Mouse (Mus musculus) heart, adult 2 months (tissue): ENCODE measurements at regions not wholly inside any gene's neighbourhood (a gene's known extent, or its start where the extent isn't known, plus 50 kb on each side); places are given as distances from the start of the nearest gene placed in this dataset.

Experiments
- DNase-seq, 2 experiments: peaks; one replicate each; pipeline ENCODE4 v3.0.0; 2021
- H3K27ac ChIP-seq: fragments of 200-600 bp; 2 replicates; pipeline ENCODE4 v1.8.1; 2022
- H3K27me3 ChIP-seq: fragments of 200-500 bp; 2 replicates; pipeline ENCODE4 v1.6.1; 2012; ENCODE audit warnings: mild to moderate bottlenecking, low read length, inconsistent platforms, mixed read lengths; ENCODE audit not compliant: control insufficient read depth, insufficient read depth
- H3K36me3 ChIP-seq: fragments of 200-500 bp; 2 replicates; pipeline ENCODE4 v1.6.1; 2012; ENCODE audit warnings: low read length, inconsistent platforms; ENCODE audit not compliant: control insufficient read depth, insufficient read depth
- H3K4me1 ChIP-seq: fragments of 200-500 bp; 2 replicates; pipeline ENCODE4 v1.6.1; 2011; ENCODE audit warnings: low read length; ENCODE audit not compliant: control insufficient read depth, insufficient read depth
- H3K4me3 ChIP-seq: fragments of 200-600 bp; 2 replicates; pipeline ENCODE4 v1.8.1; 2022
- H3K79me2 ChIP-seq: fragments of 200-500 bp; replicated peaks from 2 replicates; pipeline ENCODE4 v1.6.1; 2012; ENCODE audit warnings: mild to moderate bottlenecking, inconsistent platforms, low read length, moderate library complexity, mixed read lengths; ENCODE audit not compliant: control insufficient read depth, insufficient read depth
- H3K9ac ChIP-seq: fragments of 200-500 bp; 2 replicates; pipeline ENCODE4 v1.6.1; 2012; ENCODE audit warnings: low read depth, mild to moderate bottlenecking, control low read depth, inconsistent platforms, low read length, mixed read lengths
- CTCF ChIP-seq: fragments of 200-600 bp; IDR thresholded peaks from 2 replicates; pipeline ENCODE4 v1.8.1; 2022; ENCODE audit warnings: antibody characterized with exemption, mild to moderate bottlenecking, moderate library complexity
- EP300 ChIP-seq: fragments of 200-500 bp; IDR thresholded peaks from 2 replicates; pipeline ENCODE4 v1.6.1; 2011; ENCODE audit warnings: low read depth, low read length, control low read depth; ENCODE audit not compliant: insufficient read depth
- POLR2A ChIP-seq: fragments of 200-500 bp; IDR thresholded peaks from 2 replicates; pipeline ENCODE4 v1.6.1; 2011; ENCODE audit warnings: mild to moderate bottlenecking, low read depth, low read length, control low read depth; ENCODE audit not compliant: insufficient read depth
- WGBS: fragments of 180-500 bp; shearing (Covaris S2); methylation state at CpG from one replicate; pipeline ENCODE4 v1.1.7; 2018; 5-methylcytosine and 5-hydroxymethylcytosine counted together
- intact Hi-C: fragments of 180-260 bp; cut with DNase I; formaldehyde crosslinking; loops from one replicate; pipeline ENCODE4 v1.15.1; 2025

DNA sequence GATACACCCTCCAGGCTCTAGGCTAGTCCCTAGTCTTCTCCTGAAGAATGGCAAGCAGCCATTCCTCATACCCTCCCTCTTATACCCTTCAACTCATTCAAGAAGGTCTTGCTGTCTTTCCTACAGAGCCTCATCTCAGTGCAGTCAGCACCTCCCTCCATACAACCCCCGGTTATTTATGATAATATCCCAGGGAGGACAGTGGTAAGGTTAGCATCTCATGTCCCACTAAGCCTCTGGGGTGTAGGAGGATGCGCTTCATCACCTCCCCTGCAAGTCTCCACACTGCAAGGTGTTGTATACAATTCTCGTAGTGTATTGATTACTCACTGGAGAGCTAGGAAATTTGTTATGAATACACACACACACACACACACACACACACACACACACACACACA lies 80.2 kb upstream of the Shisa6 start:
- WGBS = 78% methylated on average over 3 of the region's 3 CpGs
- no peak for DNase-seq
- intact Hi-C loops = no loop called here
- Histone ChIP-seq H3K4me3 (no peak overlapping the region), H3K9ac (no peak overlapping the region), H3K79me2 (no peaks in the 10 kb centered on the region), H3K36me3 (no peaks in the 10 kb centered on the region), H3K27ac (no peak overlapping the region), H3K4me1 (no peaks in the 10 kb centered on the region), H3K27me3 (no peaks in the 10 kb centered on the region)
- TF ChIP-seq EP300 (no peak), CTCF (no peak), POLR2A (no peak)

DNA sequence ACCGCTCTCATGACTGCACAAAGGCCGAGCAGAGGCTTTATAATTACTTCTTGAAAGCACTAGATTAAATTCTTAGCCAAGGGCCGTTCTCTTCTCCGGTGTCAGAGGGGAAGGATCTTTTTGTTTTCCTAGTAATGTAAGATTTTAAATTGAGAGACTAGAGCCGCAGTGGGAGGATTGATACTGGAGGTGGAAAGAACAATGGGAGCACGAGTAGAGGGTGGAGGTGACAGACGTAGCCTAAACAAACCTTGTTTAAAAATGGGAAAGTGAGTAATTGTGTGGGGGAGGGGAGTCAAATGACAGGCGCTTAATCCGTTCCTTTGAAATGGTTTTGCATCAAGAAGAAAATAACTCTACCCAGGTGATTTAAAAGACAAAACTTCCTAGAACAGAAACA lies 80.9 kb upstream of the Shisa6 start:
- Histone ChIP-seq H3K79me2 (no peaks in the 10 kb centered on the region), H3K27ac (no peak overlapping the region), H3K36me3 (no peaks in the 10 kb centered on the region), H3K9ac (no peak overlapping the region), H3K27me3 (no peaks in the 10 kb centered on the region), H3K4me1 (no peaks in the 10 kb centered on the region), H3K4me3 (no peak overlapping the region)
- WGBS = 40% methylated on average over 9 of the region's 9 CpGs
- TF ChIP-seq CTCF = no peak
- TF ChIP-seq POLR2A = no peak
- no peak for TF ChIP-seq EP300
- intact Hi-C loops = no loop called here
- no peak for DNase-seq

DNA sequence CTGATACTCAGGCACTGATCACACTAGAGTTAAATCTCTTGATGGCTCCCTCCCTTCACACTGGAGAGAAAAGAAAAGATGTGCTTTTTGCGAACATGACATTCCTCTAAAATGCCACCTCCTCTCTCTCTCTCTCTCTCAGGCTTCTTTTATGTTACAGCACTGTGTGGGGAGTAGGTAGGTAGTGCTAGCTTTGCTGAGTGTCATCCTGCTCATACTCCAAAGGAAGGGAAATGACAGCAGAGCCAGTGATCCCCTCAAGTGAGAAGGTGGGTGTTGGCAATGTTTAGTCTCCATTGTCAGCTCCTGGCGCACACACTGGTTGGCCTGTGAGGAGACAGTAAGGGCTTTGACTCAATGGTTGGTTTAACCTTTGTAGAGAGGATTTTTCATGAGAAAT lies 84.0 kb upstream of the Shisa6 start:
- TF ChIP-seq POLR2A = no peak
- no peaks in the 10 kb centered on the region for H3K27me3 ChIP-seq
- intact Hi-C loops = loop anchor here (10.0 kb wide), 1 partner anchor 265 kb away; no protein-coding TSS in a partner anchor
- H3K4me1 ChIP-seq = no peaks in the 10 kb centered on the region
- no peak for DNase-seq
- H3K36me3 ChIP-seq = no peaks in the 10 kb centered on the region
- no peaks in the 10 kb centered on the region for H3K79me2 ChIP-seq
- no peak overlapping the region for H3K9ac ChIP-seq
- no peak overlapping the region for H3K4me3 ChIP-seq
- WGBS = 77% methylated on average over 2 of the region's 2 CpGs
- H3K27ac ChIP-seq = no peak overlapping the region

DNA sequence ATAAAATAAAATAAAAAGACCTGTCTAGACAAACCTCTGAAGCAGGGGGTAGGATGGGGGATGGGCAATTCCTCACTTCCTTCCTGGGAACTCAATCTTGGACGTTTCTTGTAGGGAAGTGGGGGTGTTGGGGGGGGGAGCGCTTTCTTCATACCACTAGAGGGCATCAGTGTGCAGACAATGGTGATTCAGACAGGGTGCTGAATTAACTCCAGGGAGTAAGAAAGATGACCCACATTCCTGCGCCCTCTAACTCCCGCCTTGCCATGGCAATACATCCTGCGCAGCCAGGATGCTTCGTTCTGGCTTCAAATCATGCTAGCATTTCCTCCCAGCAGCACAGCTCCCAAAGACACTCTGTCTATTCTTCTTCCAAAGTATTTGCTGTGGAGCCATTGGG lies 87.4 kb upstream of the Shisa6 start:
- H3K27me3 ChIP-seq = no peaks in the 10 kb centered on the region
- intact Hi-C loops = loop anchor here (10.0 kb wide), 1 partner anchor 262 kb away; no protein-coding TSS in a partner anchor
- no peak overlapping the region for H3K4me3 ChIP-seq
- TF ChIP-seq POLR2A (no peak), CTCF (peak; percentile 62)
- no peaks in the 10 kb centered on the region for H3K4me1 ChIP-seq
- WGBS = 10% methylated on average over 6 of the region's 6 CpGs
- no peaks in the 10 kb centered on the region for H3K79me2 ChIP-seq
- H3K36me3 ChIP-seq = no peaks in the 10 kb centered on the region
- H3K9ac ChIP-seq = no peak overlapping the region
- no peak for DNase-seq
- H3K27ac ChIP-seq = no peak overlapping the region

DNA sequence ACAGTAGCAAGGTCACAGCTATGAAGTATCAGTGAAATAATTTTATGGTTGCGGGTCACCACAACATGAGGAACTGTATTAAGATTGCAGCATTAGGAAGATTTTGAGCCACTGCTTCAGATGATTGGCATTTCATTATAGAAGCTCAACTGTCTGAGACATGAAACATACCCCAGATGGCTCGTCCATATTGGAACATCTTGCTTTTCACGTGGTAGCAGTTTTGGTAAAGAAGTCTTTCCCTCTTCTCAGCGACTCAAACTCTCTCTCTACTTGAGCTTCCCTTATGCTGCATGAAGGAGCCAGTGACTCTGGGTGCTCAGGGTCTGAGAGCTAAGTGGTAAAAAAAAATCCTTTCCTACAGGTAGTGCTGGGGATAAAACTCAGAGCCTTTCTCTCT lies 99.7 kb upstream of the Shisa6 start:
- DNase-seq = no peak
- H3K27me3 ChIP-seq = no peaks in the 10 kb centered on the region
- WGBS = 83% methylated on average over 4 of the region's 4 CpGs
- TF ChIP-seq POLR2A (no peak), EP300 (no peak), CTCF (no peak)
- H3K36me3 ChIP-seq = no peaks in the 10 kb centered on the region
- H3K27ac ChIP-seq = no peak overlapping the region
- no peak overlapping the region for H3K4me3 ChIP-seq
- intact Hi-C loops = no loop called here
- H3K4me1 ChIP-seq = no peaks in the 10 kb centered on the region
- H3K9ac ChIP-seq = no peak overlapping the region
- no peaks in the 10 kb centered on the region for H3K79me2 ChIP-seq

DNA sequence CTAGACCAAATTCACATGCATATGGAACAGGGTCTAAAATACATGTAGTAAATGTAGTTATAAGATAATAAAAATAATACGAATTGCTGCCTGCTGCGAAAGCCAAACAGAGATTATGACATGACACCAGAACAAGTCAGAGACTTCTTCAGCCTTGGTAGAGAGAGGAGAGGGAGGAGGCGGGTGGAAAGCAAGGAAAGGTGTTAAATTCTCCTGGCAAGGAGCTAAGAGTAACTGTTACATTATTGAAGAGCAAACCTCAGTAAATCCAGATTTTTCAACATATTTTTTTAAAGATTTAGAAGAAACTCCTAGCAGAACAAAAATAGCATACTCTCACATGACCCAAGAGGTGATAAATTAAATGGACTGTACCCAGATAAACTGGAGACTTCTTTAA lies 131.0 kb upstream of the Shisa6 start:
- no peak for TF ChIP-seq POLR2A
- no peak overlapping the region for H3K9ac ChIP-seq
- intact Hi-C loops = no loop called here
- no peaks in the 10 kb centered on the region for H3K4me1 ChIP-seq
- H3K4me3 ChIP-seq = no peak overlapping the region
- DNase-seq = no peak
- no peaks in the 10 kb centered on the region for H3K27me3 ChIP-seq
- H3K27ac ChIP-seq = no peak overlapping the region
- H3K79me2 ChIP-seq = no peaks in the 10 kb centered on the region
- WGBS = 79% methylated on average over 3 of the region's 3 CpGs
- H3K36me3 ChIP-seq = no peaks in the 10 kb centered on the region

DNA sequence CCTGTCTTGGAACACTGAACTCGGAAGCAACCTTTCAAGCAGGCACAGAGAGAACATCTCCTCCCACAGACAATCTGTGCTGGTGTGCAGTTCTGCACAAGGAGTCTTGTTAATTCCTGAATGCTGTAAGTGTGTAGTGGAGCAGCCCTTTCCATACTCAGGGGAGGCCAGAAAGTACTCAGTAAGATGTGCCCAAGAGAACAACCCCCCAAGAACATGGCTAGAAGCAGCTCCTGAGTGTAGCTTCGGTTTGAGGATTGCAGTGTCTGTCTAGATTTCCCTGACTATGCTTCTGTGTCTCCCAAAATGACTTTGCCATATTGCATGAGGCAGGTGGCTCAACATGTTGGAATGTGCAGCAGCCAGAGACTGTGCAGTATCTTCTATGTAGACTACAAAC lies 148.8 kb upstream of the Shisa6 start:
- intact Hi-C loops = no loop called here
- H3K9ac ChIP-seq = no peak overlapping the region
- H3K27me3 ChIP-seq = no peaks in the 10 kb centered on the region
- no peaks in the 10 kb centered on the region for H3K4me1 ChIP-seq
- no peak overlapping the region for H3K27ac ChIP-seq
- no peak for TF ChIP-seq EP300
- TF ChIP-seq CTCF = no peak
- no peak for TF ChIP-seq POLR2A
- no peaks in the 10 kb centered on the region for H3K79me2 ChIP-seq
- DNase-seq = no peak
- 48% methylated on average over 2 of the region's 2 CpGs for WGBS
- H3K4me3 ChIP-seq = no peak overlapping the region
- no peaks in the 10 kb centered on the region for H3K36me3 ChIP-seq
